In the genomic region with DNA sequence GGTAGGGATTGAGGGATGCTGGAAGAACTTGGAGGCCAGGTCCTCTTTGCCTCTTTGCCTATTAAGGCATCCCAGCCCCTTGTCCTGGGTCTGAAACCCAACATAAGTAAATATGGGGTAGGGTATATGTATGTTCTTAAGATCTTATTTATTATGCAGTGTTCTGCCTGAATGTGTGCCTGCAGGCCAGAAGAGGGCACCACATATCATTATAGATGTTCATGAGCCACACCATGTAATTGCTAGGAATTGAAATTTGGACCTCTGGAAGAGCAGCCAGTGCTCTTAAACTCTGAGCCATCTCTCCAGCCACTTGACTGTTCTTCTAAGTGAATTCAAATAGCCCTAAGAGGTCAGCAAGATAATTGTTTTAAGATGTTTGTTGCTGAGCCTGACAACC, we compare ENCODE assay signal across 13 mouse cellular contexts. TPM values are rescaled to one million over a fixed set of nuclear protein-coding genes. Genes with fewer than 3 reads are reported as not detected.
A peak's percentile ranks its signal among the peaks of the same experiment; 100 is the strongest.
DNase-seq lines count a peak whose midpoint lies in the region; TF ChIP-seq lines count a peak whose summit lies in the region.
"Had no signal": no experiment of that assay in that cellular context is flagged by ENCODE, and none has a peak within 500 bp of the region (broad histone marks: within the 10 kb centered on the region; RNA-seq: fewer than 3 reads in every experiment).

No protein-coding gene starts in this region.

- intact Hi-C loops in left cerebral cortex, adult 2 months (cut with DNase I): no loop called here

- no peak overlapping the region for H3K4me3 ChIP-seq in left cerebral cortex, adult 2 months
- H3K4me3 ChIP-seq: embryonic facial prominence, embryonic 12.5 days; neural tube, embryonic 13.5 days had no signal

- no peak overlapping the region for H3K27ac ChIP-seq in left cerebral cortex, adult 2 months
- H3K27ac ChIP-seq: embryonic facial prominence, embryonic 12.5 days; neural tube, embryonic 13.5 days had no signal

- TF ChIP-seq CTCF in left cerebral cortex, adult 2 months (IDR thresholded peaks at IDR 0.05): peak; percentile 59

- peak; percentile 35 to 51 for DNase-seq in cerebellum, postnatal 14 days
- DNase-seq in cerebellum, postnatal 36 days: no peak
- no peak for DNase-seq in left cerebral cortex, adult 2 months (ENCODE audit: extremely low spot score in 1 of 2, low spot score in 2 of 2)
- DNase-seq in left cerebral cortex, adult 9 months (ENCODE audit: low spot score in 2 of 2): no peak
- DNase-seq in A20 (ENCODE audit: low read depth, low spot score): peak; percentile 56
- DNase-seq in embryo, embryonic 10.5 days (ENCODE audit: low spot score): peak; percentile 41
- no peak for DNase-seq in adrenal gland, postnatal 4 days (ENCODE audit: low spot score in 2 of 2)
- DNase-seq in left cerebral cortex, adult 11 months (ENCODE audit: low spot score): no peak
- DNase-seq: gastrocnemius, postnatal 25 days; heart, postnatal 36 days; layer of hippocampus, postnatal 36 days had no signal

RNA-seq across cellular contexts. Expression of a gene that starts 8.5 kb away (rescaled TPM):
- total RNA-seq in left cerebral cortex, adult 2 months (2021): 100 to 1,000 TPM; 374 to 377 TPM
- 1,000 to 10,000 TPM; 1,322 to 1,347 TPM for total RNA-seq in adrenal gland, postnatal 4 days (2021)

RNA-seq across cellular contexts. Expression of a gene that starts 13.7 kb away (rescaled TPM):
- 1 to 10 TPM; 1.1 to 1.2 TPM for total RNA-seq in left cerebral cortex, adult 2 months (2021)
- under 1 TPM; 0.59 to 0.64 TPM for total RNA-seq in adrenal gland, postnatal 4 days (2021)

RNA-seq across cellular contexts. Expression of a gene that starts 15.9 kb away (rescaled TPM):
- total RNA-seq in left cerebral cortex, adult 2 months (2021): 10 to 100 TPM; 16.2 to 17.0 TPM
- total RNA-seq in adrenal gland, postnatal 4 days (2021): 10 to 100 TPM; 11.3 to 12.4 TPM

RNA-seq across cellular contexts. Expression of a gene that starts 32.6 kb away (rescaled TPM):
- 1 to 10 TPM; 8.0 to 8.2 TPM for total RNA-seq in left cerebral cortex, adult 2 months (2021)
- total RNA-seq in adrenal gland, postnatal 4 days (2021): 1 to 10 TPM; 5.3 to 5.7 TPM

RNA-seq across cellular contexts. Expression of a gene that starts 52.1 kb away (rescaled TPM):
- 10 to 100 TPM; 11.0 TPM for total RNA-seq in left cerebral cortex, adult 2 months (2021)
- total RNA-seq in adrenal gland, postnatal 4 days (2021): 10 to 100 TPM; 12.7 to 13.5 TPM

Comparison
In these comparisons a context has a peak if more than half of its experiments do, and no peak if none do; other contexts are left out.
1. DNase-seq: peak in cerebellum, postnatal 14 days (2 of 2), A20 (single experiment) and embryo, embryonic 10.5 days (single experiment); none in cerebellum, postnatal 36 days (0 of 2), left cerebral cortex, adult 2 months (0 of 2), left cerebral cortex, adult 9 months (0 of 2), adrenal gland, postnatal 4 days (0 of 2) and left cerebral cortex, adult 11 months (single experiment).